Mouse (Mus musculus): Measurements from ENCODE around the gene Arhgef28. TPM values are rescaled to one million over a fixed set of nuclear protein-coding genes. Genes with fewer than 3 reads are reported as not detected.
A peak's percentile ranks its signal among the peaks of the same experiment; 100 is the strongest.

Arhgef28 gene
- polyA plus RNA-seq, 1 experiment from 2014 or later = 45.3 TPM

GRCm38 (mm10) chr13:98210137-98210536 lies 3.9 kb upstream of the Arhgef28 start:
- no peak overlapping the region for H3K4me2 ChIP-seq
- WGBS = 81% methylated on average over 7 of the region's 7 CpGs
- no peaks in the 10 kb centered on the region for H3K9me3 ChIP-seq (replicated peaks)
- H3K4me1 ChIP-seq = peaks cover 16% of the 10 kb centered on the region
- no peak overlapping the region for H3K4me3 ChIP-seq (replicated peaks)
- H3K27me3 ChIP-seq = peaks cover 7% of the 10 kb centered on the region; the same call in 1 of the 2 replicates
- H3K9ac ChIP-seq = no peak overlapping the region
- H3K36me3 ChIP-seq = no peaks in the 10 kb centered on the region
- no peak overlapping the region for H3K27ac ChIP-seq
- no peak for ATAC-seq (replicated peaks; ENCODE audit: low FRiP score)

- 37% methylated on average over 9 of the region's 9 CpGs for WGBS
- Histone ChIP-seq H3K36me3 (no peaks in the 10 kb centered on the region), H3K4me2 (no peak overlapping the region), H3K9me3 (replicated peaks) (no peaks in the 10 kb centered on the region), H3K27ac (no peak overlapping the region), H3K4me1 (peaks cover 25% of the 10 kb centered on the region), H3K4me3 (replicated peaks) (no peak overlapping the region), H3K9ac (no peak overlapping the region), H3K27me3 (peaks cover 7% of the 10 kb centered on the region; the same call in 1 of the 2 replicates)
- no peak for ATAC-seq (replicated peaks; ENCODE audit: low FRiP score)
Observed at GRCm38 (mm10) chr13:98208842-98209241, 2.6 kb upstream of the Arhgef28 start.

GRCm38 (mm10) chr13:98206546-98206870 lies 269 bp upstream of the Arhgef28 start:
- H3K9me3 ChIP-seq (replicated peaks) = no peaks in the 10 kb centered on the region
- under 1% methylated on average over 13 of the region's 13 CpGs for WGBS
- peaks cover 25% of the 10 kb centered on the region for H3K4me1 ChIP-seq
- peak overlapping the region; percentile 55 for H3K9ac ChIP-seq
- peak overlapping the region; percentile 95 for H3K4me2 ChIP-seq
- peaks cover 7% of the 10 kb centered on the region; the same call in 1 of the 2 replicates for H3K27me3 ChIP-seq
- H3K36me3 ChIP-seq = no peaks in the 10 kb centered on the region
- ATAC-seq (replicated peaks; ENCODE audit: low FRiP score) = no peak
- peak overlapping the region; percentile 67 for H3K4me3 ChIP-seq (replicated peaks)
- peak overlapping the region; percentile 94 for H3K27ac ChIP-seq

GRCm38 (mm10) chr13:98205111-98205510 lies 1.1 kb downstream of the Arhgef28 start:
- Histone ChIP-seq H3K27ac (peak overlapping the region; percentile 94), H3K4me1 (peaks cover 25% of the 10 kb centered on the region), H3K9me3 (replicated peaks) (no peaks in the 10 kb centered on the region), H3K4me2 (peak overlapping the region; percentile 95), H3K36me3 (no peaks in the 10 kb centered on the region), H3K27me3 (peaks cover 5% of the 10 kb centered on the region; the same call in 1 of the 2 replicates), H3K9ac (peak overlapping the region; percentile 55), H3K4me3 (replicated peaks) (peak overlapping the region; percentile 67)
- ATAC-seq (replicated peaks; ENCODE audit: low FRiP score) = 0 out of 2 replicates have a peak, but pooled peaks have one; percentile 1
- 12% methylated on average over 8 of the region's 8 CpGs for WGBS

- H3K27me3 ChIP-seq = 0 out of 2 replicates have a peak, but pooled peaks cover 4% of the 10 kb centered on the region
- peak overlapping the region; percentile 95 for H3K4me2 ChIP-seq
- H3K9ac ChIP-seq = no peak overlapping the region
- ATAC-seq (replicated peaks; ENCODE audit: low FRiP score) = no peak
- H3K36me3 ChIP-seq = no peaks in the 10 kb centered on the region
- H3K9me3 ChIP-seq (replicated peaks) = no peaks in the 10 kb centered on the region
- H3K4me1 ChIP-seq = peaks cover 25% of the 10 kb centered on the region
- no peak overlapping the region for H3K4me3 ChIP-seq (replicated peaks)
- H3K27ac ChIP-seq = no peak overlapping the region
- WGBS = 91% methylated on average over 8 of the region's 8 CpGs
Observed at GRCm38 (mm10) chr13:98204371-98204770, 1.9 kb downstream of the Arhgef28 start.

- Histone ChIP-seq H3K27ac (no peak overlapping the region), H3K27me3 (no peaks in the 10 kb centered on the region), H3K36me3 (no peaks in the 10 kb centered on the region), H3K4me2 (no peak overlapping the region), H3K9ac (no peak overlapping the region), H3K9me3 (replicated peaks) (no peaks in the 10 kb centered on the region), H3K4me1 (peaks cover 23% of the 10 kb centered on the region), H3K4me3 (replicated peaks) (no peak overlapping the region)
- WGBS = 62% methylated on average over 9 of the region's 9 CpGs
- no peak for ATAC-seq (replicated peaks; ENCODE audit: low FRiP score)
Observed at GRCm38 (mm10) chr13:98201436-98201835, 4.8 kb downstream of the Arhgef28 start.

- Histone ChIP-seq H3K36me3 (no peaks in the 10 kb centered on the region), H3K4me1 (no peaks in the 10 kb centered on the region), H3K9me3 (replicated peaks) (no peaks in the 10 kb centered on the region), H3K9ac (no peak overlapping the region), H3K27ac (no peak overlapping the region), H3K4me3 (replicated peaks) (no peak overlapping the region), H3K27me3 (no peaks in the 10 kb centered on the region), H3K4me2 (no peak overlapping the region)
- WGBS = 65% methylated on average over 10 of the region's 10 CpGs
- no peak for ATAC-seq (replicated peaks; ENCODE audit: low FRiP score)
Observed at GRCm38 (mm10) chr13:98192596-98192995, 13.6 kb downstream of the Arhgef28 start.

GRCm38 (mm10) chr13:98188500-98188899 lies 17.7 kb downstream of the Arhgef28 start:
- WGBS = 100% methylated on average over 2 of the region's 2 CpGs

GRCm38 (mm10) chr13:98187904-98188303 lies 18.3 kb downstream of the Arhgef28 start:
- 94% methylated on average over 1 of the region's 1 CpGs for WGBS
- Histone ChIP-seq H3K9me3 (replicated peaks) (no peaks in the 10 kb centered on the region), H3K36me3 (no peaks in the 10 kb centered on the region), H3K27ac (no peak overlapping the region), H3K9ac (no peak overlapping the region), H3K4me1 (no peaks in the 10 kb centered on the region), H3K4me3 (replicated peaks) (no peak overlapping the region), H3K4me2 (no peak overlapping the region), H3K27me3 (no peaks in the 10 kb centered on the region)
- no peak for ATAC-seq (replicated peaks; ENCODE audit: low FRiP score)

More at GRCm38 (mm10) chr13:98188500-98188899, 17.7 kb downstream of the Arhgef28 start:
- Histone ChIP-seq H3K4me2 (no peak overlapping the region), H3K9me3 (replicated peaks) (no peaks in the 10 kb centered on the region), H3K36me3 (no peaks in the 10 kb centered on the region), H3K27ac (no peak overlapping the region), H3K27me3 (no peaks in the 10 kb centered on the region), H3K4me1 (no peaks in the 10 kb centered on the region), H3K4me3 (replicated peaks) (no peak overlapping the region), H3K9ac (no peak overlapping the region)
- ATAC-seq (replicated peaks; ENCODE audit: low FRiP score) = no peak

- Histone ChIP-seq H3K4me2 (no peak overlapping the region), H3K9ac (no peak overlapping the region), H3K9me3 (replicated peaks) (no peaks in the 10 kb centered on the region), H3K4me1 (no peaks in the 10 kb centered on the region), H3K36me3 (no peaks in the 10 kb centered on the region), H3K27ac (no peak overlapping the region; the same call in 1 of the 2 replicates), H3K4me3 (replicated peaks) (no peak overlapping the region), H3K27me3 (no peaks in the 10 kb centered on the region)
- no peak for ATAC-seq (replicated peaks; ENCODE audit: low FRiP score)
- 65% methylated on average over 5 of the region's 5 CpGs for WGBS
Observed at GRCm38 (mm10) chr13:98186179-98186578, 20.1 kb downstream of the Arhgef28 start.

GRCm38 (mm10) chr13:98184632-98185031 lies 21.6 kb downstream of the Arhgef28 start:
- no peak overlapping the region for H3K4me2 ChIP-seq
- H3K4me3 ChIP-seq (replicated peaks) = no peak overlapping the region
- whole genome bisulfite sequencing = 50% methylated on average over 3 of the region's 3 CpGs

GRCm38 (mm10) chr13:98183157-98183878 lies 22.9 kb downstream of the Arhgef28 start:
- no peak overlapping the region for H3K4me2 ChIP-seq
- no peak overlapping the region for H3K4me3 ChIP-seq (replicated peaks)
- no peak for ATAC-seq (replicated peaks; ENCODE audit: low FRiP score)
- H3K27ac ChIP-seq = no peak overlapping the region
- H3K9ac ChIP-seq = no peak overlapping the region
- no peaks in the 10 kb centered on the region for H3K27me3 ChIP-seq
- H3K4me1 ChIP-seq = no peaks in the 10 kb centered on the region
- no peaks in the 10 kb centered on the region for H3K9me3 ChIP-seq (replicated peaks)
- H3K36me3 ChIP-seq = no peaks in the 10 kb centered on the region
- WGBS = 83% methylated on average over 21 of the region's 21 CpGs

More at GRCm38 (mm10) chr13:98184632-98185031, 21.6 kb downstream of the Arhgef28 start:
- Histone ChIP-seq H3K9me3 (replicated peaks) (no peaks in the 10 kb centered on the region), H3K36me3 (no peaks in the 10 kb centered on the region), H3K27ac (no peak overlapping the region), H3K27me3 (no peaks in the 10 kb centered on the region), H3K9ac (no peak overlapping the region), H3K4me1 (no peaks in the 10 kb centered on the region)
- ATAC-seq (replicated peaks; ENCODE audit: low FRiP score) = no peak

Measured in kidney, embryonic 15.5 days (tissue).